Mouse (Mus musculus) fibroblast of lung, adult 2 months (primary cell): ENCODE results near the gene Hnrnpul1.
"Not testable (repeated sequence)": the region's sequence is repeated elsewhere in the genome, so short reads cannot be mapped to it uniquely, and the experiment has no call there.

ENCODE experiments used
- DNase-seq: peaks from one replicate; pipeline ENCODE4 v3.0.0-alpha.2; 2011; ENCODE audit warnings: low read depth

Hnrnpul1 gene

GRCm38 (mm10) chr7:25754738-25755467, at the start of gene Hnrnpul1:
Gene Hnrnpul1 (minus strand): TSS chr7:25754757.
- DNase-seq = peak; percentile 98

GRCm38 (mm10) chr7:25803460-25803859, 48.9 kb upstream of the Hnrnpul1 start:
- DNase-seq = no peak

- peak; percentile 59 for DNase-seq
Observed at GRCm38 (mm10) chr7:25802241-25803125, 47.9 kb upstream of the Hnrnpul1 start.

- DNase-seq = no peak
Observed at GRCm38 (mm10) chr7:25801031-25801430, 46.5 kb upstream of the Hnrnpul1 start.

GRCm38 (mm10) chr7:25799369-25799768, 44.8 kb upstream of the Hnrnpul1 start:
- no peak for DNase-seq

GRCm38 (mm10) chr7:25798540-25798939, 44.0 kb upstream of the Hnrnpul1 start:
- no peak for DNase-seq

- DNase-seq = no peak
Observed at GRCm38 (mm10) chr7:25794775-25795174, 40.2 kb upstream of the Hnrnpul1 start.

GRCm38 (mm10) chr7:25793679-25794078, 39.1 kb upstream of the Hnrnpul1 start:
- DNase-seq = no peak

- DNase-seq = not testable (repeated sequence)
Observed at GRCm38 (mm10) chr7:25792966-25793365, 38.4 kb upstream of the Hnrnpul1 start.

GRCm38 (mm10) chr7:25790615-25791014, 36.1 kb upstream of the Hnrnpul1 start:
- DNase-seq = no peak

GRCm38 (mm10) chr7:25789129-25789440, 34.5 kb upstream of the Hnrnpul1 start:
- no peak for DNase-seq

GRCm38 (mm10) chr7:25788220-25789128, 33.9 kb upstream of the Hnrnpul1 start, which contains the start of gene Axl:
Gene Axl (minus strand): TSS chr7:25788705.
- peak; percentile 60 for DNase-seq

- DNase-seq = no peak
Observed at GRCm38 (mm10) chr7:25787456-25788219, 33.1 kb upstream of the Hnrnpul1 start.

- no peak for DNase-seq
Observed at GRCm38 (mm10) chr7:25786974-25787373, 32.4 kb upstream of the Hnrnpul1 start.

GRCm38 (mm10) chr7:25785752-25786151, 31.2 kb upstream of the Hnrnpul1 start:
- DNase-seq = no peak

GRCm38 (mm10) chr7:25784808-25785207, 30.3 kb upstream of the Hnrnpul1 start:
- DNase-seq = no peak

- DNase-seq = no peak
Observed at GRCm38 (mm10) chr7:25783746-25784145, 29.2 kb upstream of the Hnrnpul1 start.

GRCm38 (mm10) chr7:25782744-25783143, 28.2 kb upstream of the Hnrnpul1 start:
- no peak for DNase-seq

GRCm38 (mm10) chr7:25781937-25782610, 27.5 kb upstream of the Hnrnpul1 start:
- DNase-seq = no peak

GRCm38 (mm10) chr7:25781321-25781936, 26.9 kb upstream of the Hnrnpul1 start:
- peak; percentile 76 for DNase-seq
